Mouse (Mus musculus) G1E (cell line): ENCODE measurements around the gene Tspan18.

Experiments
- CTCF ChIP-seq: IDR thresholded peaks from 2 replicates; pipeline ENCODE4 v1.5.1; 2012; ENCODE audit warnings: low read depth, low read length, inconsistent platforms, mixed read lengths
- GATA1 ChIP-seq: IDR thresholded peaks from 2 replicates; pipeline ENCODE4 v1.6.1; 2012; ENCODE audit warnings: borderline replicate concordance, low read length, inconsistent platforms, mixed read lengths
- GATA2 ChIP-seq: IDR thresholded peaks from 2 replicates; pipeline ENCODE4 v1.6.1; 2012; ENCODE audit warnings: low read depth, low read length, inconsistent platforms, borderline replicate concordance
- POLR2AphosphoS5 ChIP-seq: IDR thresholded peaks from 2 replicates; pipeline ENCODE4 v1.6.1; 2012; ENCODE audit warnings: low read depth, low read length, inconsistent platforms; ENCODE audit not compliant: insufficient replicate concordance
- TAL1 ChIP-seq: conservative IDR thresholded peaks from 2 replicates; pipeline ENCODE4 v1.6.1; 2012; ENCODE audit warnings: low read depth, low read length, inconsistent platforms, mixed read lengths

GRCm38 (mm10) chr2:93201997-93202396, 132.3 kb downstream of the Tspan18 start:
- TF ChIP-seq CTCF: no peak
- TF ChIP-seq GATA2: no peak
- no peak for TF ChIP-seq TAL1
- no peak for TF ChIP-seq GATA1
- TF ChIP-seq POLR2AphosphoS5: no peak
